ENCODE assay signal across 8 mouse cellular contexts in genomic region chr1:39361754-39362514, GRCm38 (mm10). TPM values are rescaled to one million over a fixed set of nuclear protein-coding genes. Genes with fewer than 3 reads are reported as not detected.
DNase-seq lines count a peak whose midpoint lies in the region; ATAC-seq and TF ChIP-seq lines count a peak whose summit lies in the region.

No protein-coding gene starts in this region.

- TF ChIP-seq CTCF in liver, postnatal 0 days (IDR thresholded peaks at IDR 0.05; ENCODE audit: low read depth) = peak; percentile 19; the same call in 1 of the 2 replicates

- no peak overlapping the region for H3K9ac ChIP-seq in heart, embryonic 16.5 days (ENCODE audit: low read length)
- no peak overlapping the region for H3K9ac ChIP-seq in liver, postnatal 0 days (replicated peaks)

- H3K4me3 ChIP-seq in heart, embryonic 16.5 days (ENCODE audit: low read length) = no peak overlapping the region
- H3K4me3 ChIP-seq in hindbrain, embryonic 10.5 days = peak overlapping the region; percentile 37
- no peak overlapping the region for H3K4me3 ChIP-seq in liver, postnatal 0 days (ENCODE audit: low read depth, low read length)

- H3K36me3 ChIP-seq in heart, embryonic 16.5 days (ENCODE audit: control insufficient read depth, insufficient read depth) = no peaks in the 10 kb centered on the region
- H3K36me3 ChIP-seq in hindbrain, embryonic 10.5 days = no peaks in the 10 kb centered on the region
- H3K36me3 ChIP-seq in liver, postnatal 0 days (replicated peaks; ENCODE audit: insufficient read depth, low read length) = no peaks in the 10 kb centered on the region

- no peak for TF ChIP-seq EP300 in liver, postnatal 0 days (IDR thresholded peaks at IDR 0.05; ENCODE audit: low read depth)

- peak overlapping the region; percentile 32 for H3K4me2 ChIP-seq in heart, embryonic 16.5 days (ENCODE audit: low read depth, low read length)
- H3K4me2 ChIP-seq in liver, postnatal 0 days (ENCODE audit: low read depth, low read length) = no peak overlapping the region

- no peak overlapping the region for H3K27ac ChIP-seq in heart, embryonic 16.5 days (ENCODE audit: low read length)
- H3K27ac ChIP-seq in hindbrain, embryonic 10.5 days = no peak overlapping the region
- H3K27ac ChIP-seq in liver, postnatal 0 days (ENCODE audit: low read depth) = no peak overlapping the region

- H3K9me3 ChIP-seq in heart, embryonic 16.5 days (replicated peaks; ENCODE audit: control insufficient read depth, low read length) = no peaks in the 10 kb centered on the region; the same call in 1 of the 2 replicates
- H3K9me3 ChIP-seq in hindbrain, embryonic 10.5 days = 0 out of 2 replicates have a peak, but pooled peaks cover 2% of the 10 kb centered on the region
- no peaks in the 10 kb centered on the region for H3K9me3 ChIP-seq in liver, postnatal 0 days (ENCODE audit: low read length)

- H3K4me1 ChIP-seq in heart, embryonic 16.5 days (ENCODE audit: control insufficient read depth, insufficient read depth, low read length) = no peaks in the 10 kb centered on the region
- peaks cover 13% of the 10 kb centered on the region for H3K4me1 ChIP-seq in hindbrain, embryonic 10.5 days (replicated peaks)
- no peaks in the 10 kb centered on the region; the same call in 1 of the 2 replicates for H3K4me1 ChIP-seq in liver, postnatal 0 days (ENCODE audit: insufficient read depth)

- peaks cover 8% of the 10 kb centered on the region for H3K27me3 ChIP-seq in heart, embryonic 16.5 days (ENCODE audit: control insufficient read depth, insufficient read depth, low read length)
- no peaks in the 10 kb centered on the region for H3K27me3 ChIP-seq in hindbrain, embryonic 10.5 days (ENCODE audit: insufficient read depth, poor library complexity, severe bottlenecking)
- no peaks in the 10 kb centered on the region for H3K27me3 ChIP-seq in liver, postnatal 0 days (ENCODE audit: insufficient read depth, low read length)

- no peak for ATAC-seq in heart, embryonic 16.5 days (replicated peaks; ENCODE audit: extremely low read depth, insufficient read depth, low FRiP score)
- no peak for ATAC-seq in liver, postnatal 0 days

- 32% methylated on average over 24 of the region's 24 CpGs for WGBS in heart, embryonic 16.5 days
- WGBS in hindbrain, embryonic 10.5 days = 26% methylated on average over 24 of the region's 24 CpGs
- WGBS in liver, postnatal 0 days (ENCODE audit: insufficient replicate concordance) = 46% methylated on average over 24 of the region's 24 CpGs

- no peak for DNase-seq in heart, adult 8-10 months (ENCODE audit: low spot score)
- DNase-seq in ZHBTc4 (ENCODE audit: low read depth, low spot score) = peak; percentile 65
- DNase-seq in hindbrain, embryonic 10.5 days (ENCODE audit: low spot score) = no peak
- no peak for DNase-seq in liver, postnatal 0 days
- no peak for DNase-seq in thymus, postnatal 25 days
- DNase-seq in left cerebral cortex, adult 11 months (ENCODE audit: low spot score) = no peak
- no peak for DNase-seq in layer of hippocampus, postnatal 10 days (ENCODE audit: low spot score in 2 of 2)

RNA-seq across cellular contexts. Expression of gene Rpl31, which starts 5.7 kb away (rescaled TPM):
- polyA plus RNA-seq in heart, embryonic 16.5 days (2015; fragmentation: Nextera tagmentation; extraction: Ambion mirVana) = 254 and 278 TPM in 2 replicates
- total RNA-seq in heart, adult 8-10 months (2022) = 100 to 1,000 TPM; 470 to 601 (median 547) TPM
- polyA plus RNA-seq in hindbrain, embryonic 10.5 days (2016; fragmentation: Nextera tagmentation; extraction: Ambion mirVana) = 425 and 430 TPM in 2 replicates
- 306 and 334 TPM in 2 replicates for polyA plus RNA-seq in liver, postnatal 0 days (2015; fragmentation: Nextera tagmentation; extraction: Ambion mirVana)
- 100 to 1,000 TPM; 422 to 695 TPM for total RNA-seq in layer of hippocampus, postnatal 10 days (2021)
